Mouse (Mus musculus) spleen, adult 2 months (tissue): ENCODE measurements around the gene Sgk1. TPM values are rescaled to one million over a fixed set of nuclear protein-coding genes. Genes with fewer than 3 reads are reported as not detected.

Source experiments
- DNase-seq, 2 experiments: peaks; one replicate each; pipeline versions ENCODE4 v3.0.0 to v3.0.0-alpha.2; 2012 to 2021; ENCODE audit warnings: low spot score in 2 of 2, low read depth in 1 of 2
- H3K27ac ChIP-seq: fragments of 200-500 bp; 2 replicates; pipeline ENCODE4 v1.5.1; 2012; ENCODE audit warnings: low read length, inconsistent platforms; ENCODE audit not compliant: insufficient read depth
- H3K27me3 ChIP-seq: fragments of 200-500 bp; 2 replicates; pipeline ENCODE4 v1.6.1; 2012; ENCODE audit warnings: mild to moderate bottlenecking, moderate library complexity, low read length, inconsistent platforms; ENCODE audit not compliant: control insufficient read depth, insufficient read depth
- H3K36me3 ChIP-seq: fragments of 200-500 bp; 2 replicates; pipeline ENCODE4 v1.6.1; 2012; ENCODE audit warnings: mild to moderate bottlenecking, low read length, inconsistent platforms; ENCODE audit not compliant: control insufficient read depth, insufficient read depth
- H3K4me1 ChIP-seq: fragments of 200-500 bp; 2 replicates; pipeline ENCODE4 v1.6.1; 2011; ENCODE audit warnings: inconsistent platforms; ENCODE audit not compliant: control insufficient read depth, insufficient read depth, insufficient read length
- H3K4me3 ChIP-seq: fragments of 200-500 bp; 2 replicates; pipeline ENCODE4 v1.5.1; 2011; ENCODE audit warnings: mild to moderate bottlenecking, inconsistent platforms; ENCODE audit not compliant: insufficient read depth, insufficient read length; ENCODE audit errors: extremely low read depth
- CTCF ChIP-seq: fragments of 200-500 bp; IDR thresholded peaks from 2 replicates; pipeline ENCODE4 v1.5.1; 2011; ENCODE audit warnings: mild to moderate bottlenecking, inconsistent platforms; ENCODE audit not compliant: insufficient read depth, insufficient read length, insufficient replicate concordance; ENCODE audit errors: extremely low read depth
- POLR2A ChIP-seq: fragments of 200-500 bp; IDR thresholded peaks from 2 replicates; pipeline ENCODE4 v1.6.1; 2011; ENCODE audit warnings: low read depth, low read length, inconsistent platforms
- WGBS: fragments of 180-500 bp; shearing (Covaris S2); methylation state at CpG from one replicate; pipeline ENCODE4 v1.1.7; 2018; 5-methylcytosine and 5-hydroxymethylcytosine counted together
- polyA plus RNA-seq: library from polyadenylated mRNA; depleted of rRNA; stranded (reverse); fragments of >200 nt; gene quantifications from 2 replicates; pipeline ENCODE4 v1.2.3, GENCODE M21; 2012

The Sgk1 gene
- polyA plus RNA-seq, 1 experiment: 15.8 TPM

GRCm38 (mm10) chr10:21914751-21915150 is 32.8 kb downstream of the Sgk1 start:
- no peaks in the 10 kb centered on the region for H3K4me1 ChIP-seq
- TF ChIP-seq CTCF: no peak
- TF ChIP-seq POLR2A: no peak
- no peak overlapping the region for H3K27ac ChIP-seq
- 68% methylated on average over 1 of the region's 1 CpGs for WGBS
- H3K27me3 ChIP-seq: no peaks in the 10 kb centered on the region
- DNase-seq: no peak
- H3K4me3 ChIP-seq: no peak overlapping the region
- no peaks in the 10 kb centered on the region for H3K36me3 ChIP-seq

GRCm38 (mm10) chr10:21916301-21917071 is 34.5 kb downstream of the Sgk1 start:
- 85% methylated on average over 11 of the region's 11 CpGs for WGBS
- no peaks in the 10 kb centered on the region for H3K4me1 ChIP-seq
- TF ChIP-seq POLR2A (no peak), CTCF (no peak)
- H3K36me3 ChIP-seq: no peaks in the 10 kb centered on the region
- no peak for DNase-seq
- H3K27me3 ChIP-seq: no peaks in the 10 kb centered on the region
- no peak overlapping the region for H3K27ac ChIP-seq
- no peak overlapping the region for H3K4me3 ChIP-seq

GRCm38 (mm10) chr10:21918016-21918749 is 36.2 kb downstream of the Sgk1 start:
- no peaks in the 10 kb centered on the region for H3K4me1 ChIP-seq
- TF ChIP-seq CTCF (no peak), POLR2A (no peak)
- no peak for DNase-seq
- H3K4me3 ChIP-seq: no peak overlapping the region
- no peaks in the 10 kb centered on the region for H3K36me3 ChIP-seq
- no peaks in the 10 kb centered on the region for H3K27me3 ChIP-seq
- no peak overlapping the region for H3K27ac ChIP-seq
- 95% methylated on average over 6 of the region's 6 CpGs for WGBS

GRCm38 (mm10) chr10:21918750-21919145 is 36.8 kb downstream of the Sgk1 start:
- no peak for DNase-seq
- TF ChIP-seq POLR2A (no peak), CTCF (no peak)
- Histone ChIP-seq H3K27me3 (no peaks in the 10 kb centered on the region), H3K4me3 (no peak overlapping the region), H3K36me3 (no peaks in the 10 kb centered on the region), H3K4me1 (no peaks in the 10 kb centered on the region), H3K27ac (no peak overlapping the region)
- 88% methylated on average over 7 of the region's 7 CpGs for WGBS

GRCm38 (mm10) chr10:21920611-21921010 is 38.6 kb downstream of the Sgk1 start:
- Histone ChIP-seq H3K27ac (no peak overlapping the region), H3K27me3 (no peaks in the 10 kb centered on the region), H3K4me1 (no peaks in the 10 kb centered on the region), H3K36me3 (no peaks in the 10 kb centered on the region), H3K4me3 (no peak overlapping the region)
- DNase-seq: no peak
- 71% methylated on average over 2 of the region's 2 CpGs for WGBS
- TF ChIP-seq CTCF (no peak), POLR2A (no peak)

GRCm38 (mm10) chr10:21922716-21923350 is 40.8 kb downstream of the Sgk1 start:
- Histone ChIP-seq H3K27me3 (no peaks in the 10 kb centered on the region), H3K4me3 (no peak overlapping the region), H3K36me3 (no peaks in the 10 kb centered on the region), H3K4me1 (no peaks in the 10 kb centered on the region), H3K27ac (peak overlapping the region; percentile 65)
- no peak for DNase-seq
- TF ChIP-seq POLR2A: no peak
- no peak for TF ChIP-seq CTCF
- 82% methylated on average over 8 of the region's 8 CpGs for WGBS
